Mouse (Mus musculus) frontal cortex, adult (tissue): ENCODE results near the gene Zfp697.
A peak's percentile ranks its signal among the peaks of the same experiment; 100 is the strongest.
"Not testable (repeated sequence)": the region's sequence is repeated elsewhere in the genome, so short reads cannot be mapped to it uniquely, and the experiment has no call there.

Experiments
- ATAC-seq: cut with Nextera tagmentation; 2 replicates; pipeline ENCODE4 v1.9.2; 2017; ENCODE audit warnings: mild to moderate bottlenecking, moderate library complexity, mixed read lengths; ENCODE audit not compliant: low TSS enrichment

Gene Zfp697

DNA sequence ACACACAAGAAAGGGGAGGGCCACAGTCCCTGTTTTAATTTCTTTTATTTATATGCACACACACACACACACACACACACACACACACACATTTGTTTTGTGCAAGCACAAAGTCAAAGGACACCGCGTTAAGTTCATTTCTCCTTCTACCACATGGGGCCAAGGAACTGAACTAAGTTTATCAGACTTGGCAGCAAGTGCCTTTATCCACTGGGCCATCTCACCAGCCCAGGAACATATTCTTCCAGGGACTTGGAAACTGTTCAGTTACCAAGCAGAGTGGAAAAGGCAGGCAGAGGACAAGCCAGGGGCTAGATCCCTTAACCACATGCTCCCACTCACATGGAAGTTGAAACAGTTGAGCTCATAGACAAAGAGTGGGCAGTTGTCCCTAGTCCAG lies 13.5 kb upstream of the Zfp697 start:
- ATAC-seq = no peak

DNA sequence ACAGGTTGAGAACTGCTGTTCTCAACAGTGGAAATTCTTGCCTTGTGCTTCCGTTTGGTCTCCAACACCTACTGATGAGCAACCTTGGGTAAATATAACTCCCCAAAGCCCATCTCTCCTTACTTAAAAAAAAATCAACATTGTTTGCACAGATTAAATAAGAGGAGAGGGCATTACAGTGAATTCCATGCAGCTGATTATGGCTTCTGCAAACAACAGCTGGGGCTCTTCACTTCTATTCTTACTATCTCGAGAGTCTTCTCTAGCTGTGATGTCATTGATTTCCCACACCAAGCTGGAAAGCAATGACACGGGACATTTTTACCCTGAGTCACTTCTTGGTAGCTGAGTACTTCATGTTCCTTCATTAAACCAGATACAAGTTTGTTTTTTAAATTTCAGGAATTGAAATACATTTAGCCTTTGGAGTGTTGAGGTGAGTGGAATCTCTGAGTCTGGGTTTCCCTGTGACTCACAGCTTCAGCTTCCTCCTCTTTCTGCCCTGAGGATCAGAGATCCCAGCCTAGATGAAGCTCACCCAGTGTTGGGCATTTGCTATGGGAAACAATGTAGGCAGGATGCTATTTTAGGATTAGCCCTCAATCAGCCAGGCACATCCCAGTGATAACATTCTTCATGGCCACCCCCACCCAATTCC lies 8.1 kb upstream of the Zfp697 start:
- ATAC-seq = no peak

DNA sequence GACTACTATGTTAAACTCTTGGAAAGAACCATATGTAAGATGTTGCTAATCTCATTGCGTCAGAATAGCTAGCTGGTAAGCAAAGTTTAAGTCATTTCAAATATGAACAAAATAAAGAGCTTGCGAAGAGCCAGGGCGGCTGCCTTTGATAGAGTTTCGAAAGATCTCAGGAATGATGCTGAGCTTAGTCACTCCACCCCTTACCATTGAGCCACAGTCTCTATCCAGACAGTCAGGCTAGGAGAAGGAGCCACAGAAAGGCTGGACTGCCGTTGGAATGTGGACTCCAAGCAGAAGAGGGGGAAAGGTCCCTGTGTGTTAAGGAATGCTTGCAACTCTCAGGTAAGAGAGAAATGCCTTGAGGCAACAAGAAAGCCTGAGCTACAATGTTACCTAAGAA lies 7.3 kb upstream of the Zfp697 start:
- ATAC-seq = no peak

GRCm38 (mm10) chr3:98378267-98378666 lies 4.0 kb upstream of the Zfp697 start:
- no peak for ATAC-seq

DNA sequence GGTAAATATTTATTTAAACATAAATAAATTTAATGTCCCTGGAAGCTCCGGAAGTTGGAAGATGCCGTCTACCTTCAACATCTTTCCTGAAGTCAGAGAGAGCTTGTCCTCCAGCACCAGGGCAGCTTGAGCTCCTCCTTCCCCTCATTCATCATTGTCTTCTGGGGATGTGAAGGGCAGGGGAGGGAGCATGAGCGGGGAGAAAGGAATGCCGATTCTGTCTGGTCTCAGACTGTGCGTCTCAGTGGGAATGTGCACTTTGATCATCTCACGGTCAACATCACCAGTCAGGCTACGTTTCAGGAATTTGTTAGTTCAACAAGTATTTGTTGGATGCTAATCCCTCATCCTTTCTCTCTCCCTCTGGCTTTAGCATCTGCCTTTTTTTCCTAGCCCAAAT lies 3.0 kb upstream of the Zfp697 start:
- ATAC-seq = no peak

GRCm38 (mm10) chr3:98381677-98382245 lies 500 bp upstream of the Zfp697 start:
- ATAC-seq = no peak

- no peak for ATAC-seq
Measured at GRCm38 (mm10) chr3:98383024-98383790, 946 bp downstream of the Zfp697 start.

DNA sequence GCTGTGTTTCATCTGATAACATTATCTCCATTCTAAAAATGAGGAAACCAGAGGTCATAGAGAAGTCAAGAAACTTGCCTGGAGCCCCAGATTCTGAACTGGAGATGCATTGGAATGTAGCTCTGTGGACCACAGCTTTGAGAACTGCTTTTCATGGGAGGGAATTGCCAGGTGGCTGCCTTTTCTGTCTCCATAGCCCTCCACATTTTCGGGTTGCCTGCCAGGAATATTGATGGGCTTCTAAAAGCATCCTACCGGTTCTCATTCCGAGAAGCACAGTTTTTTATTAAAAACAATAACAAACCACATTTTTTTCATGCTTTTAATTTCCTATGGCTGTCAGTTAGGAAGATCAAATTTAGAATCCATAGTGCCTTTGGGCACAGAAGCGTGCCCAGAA lies 4.8 kb downstream of the Zfp697 start:
- ATAC-seq = no peak

DNA sequence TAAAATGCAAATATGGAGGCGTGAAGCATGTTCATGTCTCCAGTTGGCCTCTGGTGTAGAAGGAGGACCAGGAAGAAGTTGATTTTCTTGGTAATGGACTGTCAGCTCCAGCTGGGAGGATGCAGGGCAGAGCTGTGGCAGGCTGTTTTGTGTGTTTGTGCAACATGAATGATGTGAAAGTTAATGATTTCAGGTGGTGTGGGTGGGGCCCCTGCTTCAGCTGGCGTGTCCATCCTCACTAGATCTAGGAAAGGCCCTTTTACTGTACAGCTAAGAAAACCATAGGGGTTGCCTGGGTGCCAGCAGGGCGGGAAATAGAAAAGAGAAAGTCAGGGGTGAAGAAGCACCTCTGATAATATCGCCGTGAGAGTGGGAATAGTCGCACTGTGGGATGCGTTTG lies 5.5 kb downstream of the Zfp697 start:
- ATAC-seq = no peak

- ATAC-seq = peak; percentile 79
Measured at GRCm38 (mm10) chr3:98389305-98389704, 7.0 kb downstream of the Zfp697 start.

DNA sequence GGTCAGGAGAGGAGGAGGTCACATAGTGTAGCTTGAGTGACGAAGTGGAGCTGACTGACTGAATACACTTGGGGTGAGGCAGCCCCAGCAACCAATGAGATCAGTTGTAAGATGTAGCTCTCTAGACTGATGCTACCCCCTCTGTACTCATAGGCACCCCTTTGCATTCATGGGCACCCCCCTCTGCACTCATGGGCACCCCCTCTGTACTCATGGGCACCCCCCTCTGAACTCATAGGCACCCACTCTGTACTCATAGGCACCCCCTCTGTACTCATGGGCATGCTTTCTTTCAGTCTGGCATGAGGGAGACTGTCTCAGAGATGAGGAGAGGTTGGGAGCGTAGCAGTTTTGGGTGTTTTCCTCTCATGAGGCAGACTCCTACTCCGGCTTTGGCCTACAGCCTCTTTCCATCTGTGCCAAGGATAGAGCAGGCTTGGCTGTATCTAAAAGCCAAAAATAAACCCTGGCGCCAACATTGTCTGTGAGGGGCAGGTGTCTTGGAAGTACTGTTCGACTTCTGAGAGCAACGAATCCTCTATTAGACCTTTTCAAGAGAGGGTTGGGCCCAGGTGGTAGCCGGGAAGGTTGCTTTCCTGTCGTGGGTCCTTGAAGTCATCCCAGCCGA lies 22.1 kb downstream of the Zfp697 start:
- ATAC-seq = peak; percentile 47

- ATAC-seq = peak; percentile 51
Measured at GRCm38 (mm10) chr3:98405877-98406276, 23.6 kb downstream of the Zfp697 start.

DNA sequence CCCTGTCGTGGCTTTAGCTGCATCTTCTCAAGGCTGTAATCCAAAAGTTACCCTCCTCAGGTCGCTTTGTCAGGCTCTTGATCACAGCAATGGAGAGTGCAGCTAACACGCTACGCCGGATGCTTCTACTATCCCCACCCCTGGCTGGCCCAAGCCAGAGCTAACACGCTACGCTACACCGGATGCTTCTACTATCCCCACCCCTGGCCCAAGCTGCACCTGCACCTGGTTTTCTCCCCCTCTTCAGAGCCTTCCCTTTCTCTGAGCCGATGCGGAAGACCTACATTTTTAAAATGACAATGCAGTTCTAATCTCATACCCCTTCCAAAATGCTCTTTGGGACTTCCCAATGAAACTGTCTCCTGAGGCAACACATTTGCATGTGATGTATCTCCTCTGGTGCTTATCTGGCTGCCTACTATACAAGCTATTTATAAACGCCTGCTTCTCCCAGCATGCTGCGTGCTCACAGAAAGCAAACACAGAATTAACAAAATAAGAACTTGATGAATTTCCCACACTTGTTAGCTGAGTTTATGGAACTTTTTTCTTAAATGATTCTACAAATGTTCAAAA lies 24.4 kb downstream of the Zfp697 start:
- ATAC-seq = peak; percentile 51

DNA sequence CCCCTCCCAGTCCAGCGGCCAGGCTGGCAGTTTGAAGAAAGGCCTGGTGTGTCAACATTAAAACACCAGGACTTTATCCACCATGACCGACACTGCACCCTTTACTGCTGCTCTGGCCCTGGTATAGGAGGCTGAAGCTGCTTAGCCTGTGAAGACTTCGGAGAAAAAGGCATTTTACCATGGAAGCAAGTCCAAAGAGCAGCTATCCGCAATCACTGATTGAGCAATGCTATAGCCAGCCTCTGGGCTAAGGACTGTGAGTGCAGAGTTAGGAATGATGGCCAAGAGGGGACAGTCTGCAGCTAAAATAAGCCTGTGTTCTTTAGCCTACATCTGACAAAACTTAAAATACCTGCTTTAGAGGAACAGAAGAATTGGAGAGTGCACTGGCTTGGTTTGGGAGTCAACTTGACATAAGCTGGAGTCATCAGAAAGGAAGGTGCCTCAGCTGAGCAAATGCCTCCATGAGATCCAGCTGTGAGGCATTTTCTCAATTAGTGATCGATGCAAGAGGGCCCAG lies 25.1 kb downstream of the Zfp697 start:
- ATAC-seq = 0 out of 2 replicates have a peak, but pooled peaks have one; percentile 8

DNA sequence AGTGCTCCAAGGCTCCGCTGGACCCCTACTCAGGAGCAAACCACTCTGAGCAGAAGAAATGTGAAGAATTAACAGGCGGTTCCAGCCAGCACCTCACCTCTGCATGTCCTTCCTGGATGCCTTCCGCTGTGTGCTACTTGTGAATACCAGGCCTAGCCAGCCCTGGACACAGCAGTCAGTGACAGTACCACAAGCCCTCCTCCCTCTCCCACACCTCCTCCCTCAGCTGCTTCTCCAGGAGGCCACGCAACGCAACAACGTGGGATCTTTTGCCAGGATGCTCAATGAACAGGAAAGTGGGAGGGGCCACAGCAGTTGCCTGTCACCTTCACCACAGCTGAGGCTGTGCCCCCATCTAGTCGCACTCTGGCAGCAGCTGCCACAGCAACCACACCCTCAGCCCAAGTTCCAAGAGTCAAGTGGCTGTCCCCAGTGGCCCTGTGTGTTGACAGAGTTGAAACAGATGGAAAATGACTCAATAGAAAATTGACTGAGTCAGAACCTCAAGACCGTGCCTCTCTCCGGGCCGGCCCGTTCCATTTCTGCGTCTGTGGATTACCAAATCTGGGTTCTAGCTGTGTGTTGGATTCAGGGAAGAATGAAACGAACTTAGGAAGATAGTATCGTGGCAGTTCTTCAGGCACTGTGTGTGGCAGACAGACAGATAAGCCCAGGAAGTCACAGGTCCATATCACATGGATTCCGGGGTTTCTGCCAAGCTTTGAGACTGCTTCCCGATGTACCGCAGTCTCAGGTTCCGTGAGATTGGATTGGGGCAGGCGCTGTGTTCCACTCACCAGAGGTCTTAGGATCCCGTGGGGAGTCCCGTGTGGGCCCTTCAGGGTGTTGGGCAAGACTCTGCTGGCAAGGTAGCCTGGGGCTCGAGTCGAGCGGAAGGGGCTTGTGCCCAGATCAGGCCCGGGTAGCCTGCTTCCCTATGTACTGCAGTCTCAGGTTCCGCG lies 28.6 kb downstream of the Zfp697 start:
- not testable (repeated sequence) for ATAC-seq

DNA sequence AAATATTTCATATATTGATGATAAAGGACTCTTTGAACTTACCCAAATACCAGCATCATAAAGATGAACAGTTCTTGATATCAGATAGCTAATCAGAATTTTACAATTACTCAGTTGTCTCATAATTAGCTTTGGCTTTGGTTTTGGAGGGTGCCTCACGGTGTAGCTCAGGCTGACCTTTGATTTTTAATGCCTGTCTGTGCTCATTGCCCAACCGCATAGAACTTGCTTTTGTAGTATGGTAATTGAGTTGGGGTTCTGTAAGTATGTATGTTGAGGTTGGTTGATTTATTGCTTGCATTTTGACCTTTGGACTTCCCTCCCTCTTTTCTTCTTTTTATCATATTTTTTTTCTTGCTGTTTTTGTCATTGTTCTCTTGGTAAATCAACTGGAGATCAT lies 31.5 kb downstream of the Zfp697 start:
- no peak for ATAC-seq

- ATAC-seq = 0 out of 2 replicates have a peak, but pooled peaks have one; percentile 7
Measured at GRCm38 (mm10) chr3:98414296-98414695, 32.0 kb downstream of the Zfp697 start.

GRCm38 (mm10) chr3:98416426-98417250 lies 34.4 kb downstream of the Zfp697 start:
- no peak for ATAC-seq

DNA sequence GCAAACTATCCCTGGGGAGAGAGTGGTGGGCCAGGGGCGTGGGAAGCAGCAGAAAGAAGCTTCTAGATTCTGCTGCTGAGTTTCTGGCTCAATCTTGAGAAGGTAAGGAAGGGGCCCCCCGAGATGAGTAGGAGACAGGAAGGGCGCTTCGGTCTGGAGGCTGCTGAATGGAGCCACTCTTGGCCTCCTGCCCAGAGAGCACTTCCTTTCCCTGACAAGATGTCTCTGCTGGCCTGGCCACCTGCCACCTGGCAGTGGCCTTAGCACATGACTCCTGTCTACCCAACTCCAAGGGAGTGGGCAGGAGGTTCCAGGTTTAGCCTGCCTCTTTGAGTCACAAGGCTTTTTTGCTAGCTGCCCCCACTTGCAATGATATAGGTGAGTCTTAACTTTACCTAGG lies 35.1 kb downstream of the Zfp697 start:
- ATAC-seq = peak; percentile 48
